Mouse (Mus musculus) cerebellum, postnatal 4 days (tissue): ENCODE data around the gene Ern2.

Experiments
- DNase-seq, 2 experiments: peaks; one replicate each; pipeline ENCODE4 v3.0.0; 2022; ENCODE audit warnings: low spot score in 2 of 2, mixed read lengths in 1 of 2

The Ern2 gene

GRCm38 (mm10) chr7:122158915-122159902, 26.8 kb downstream of the Ern2 start, which contains the start of gene Plk1:
Gene Plk1, plus strand, starts transcription at chr7:122159439.
- DNase-seq: peak; percentile 72 to 83

- DNase-seq: no peak
Observed at GRCm38 (mm10) chr7:122158488-122158887, 27.5 kb downstream of the Ern2 start.

GRCm38 (mm10) chr7:122152473-122152872, 33.5 kb downstream of the Ern2 start:
- DNase-seq: no peak

- no peak for DNase-seq
Observed at GRCm38 (mm10) chr7:122140991-122141390, 45.0 kb downstream of the Ern2 start.

GRCm38 (mm10) chr7:122138190-122138589, 47.8 kb downstream of the Ern2 start:
- DNase-seq: no peak

GRCm38 (mm10) chr7:122137071-122137470, 48.9 kb downstream of the Ern2 start:
- no peak for DNase-seq

GRCm38 (mm10) chr7:122135070-122135469, 50.9 kb downstream of the Ern2 start:
- peak in 1 of 2 experiments; percentile 15 for DNase-seq

- DNase-seq: no peak
Observed at GRCm38 (mm10) chr7:122133338-122133625, 52.7 kb downstream of the Ern2 start.

- peak; percentile 98 for DNase-seq
Observed at GRCm38 (mm10) chr7:122132497-122133337, 53.3 kb downstream of the Ern2 start, which contains the start of the genes Palb2 and Dctn5. Gene Palb2, minus strand, starts transcription at chr7:122132985. Gene Dctn5, plus strand, starts transcription at chr7:122133041.

- DNase-seq: no peak
Observed at GRCm38 (mm10) chr7:122131834-122132233, 54.2 kb downstream of the Ern2 start.

- DNase-seq: no peak
Observed at GRCm38 (mm10) chr7:122126946-122127345, 59.1 kb downstream of the Ern2 start.

- no peak for DNase-seq
Observed at GRCm38 (mm10) chr7:122125636-122126035, 60.4 kb downstream of the Ern2 start.

GRCm38 (mm10) chr7:122123518-122123917, 62.5 kb downstream of the Ern2 start:
- no peak for DNase-seq
